Mouse (Mus musculus): ENCODE measurements around the gene Wnk2. TPM values are rescaled to one million over a fixed set of nuclear protein-coding genes. Genes with fewer than 3 reads are reported as not detected.

Wnk2 gene
- polyA plus RNA-seq, 2 experiments, result 3.0 to 7.8 TPM

GRCm38 (mm10) chr13:49122106-49122505 is 25.7 kb downstream of the Wnk2 start:
- no peak overlapping the region for H3K4me3 ChIP-seq (replicated peaks; ENCODE audit: low read length)
- no peaks in the 10 kb centered on the region for H3K36me3 ChIP-seq (ENCODE audit: control insufficient read depth, insufficient read depth, low read length)
- H3K27me3 ChIP-seq (ENCODE audit: control insufficient read depth, insufficient read depth, low read length), result no peaks in the 10 kb centered on the region
- 76% methylated on average over 4 of the region's 4 CpGs for WGBS
- no peak for ATAC-seq (ENCODE audit: low FRiP score, low read depth)
- H3K9ac ChIP-seq (ENCODE audit: low read depth, low read length, severe bottlenecking), result no peak overlapping the region
- no peak overlapping the region for H3K27ac ChIP-seq (replicated peaks; ENCODE audit: low read depth, low read length)
- no peak for DNase-seq (ENCODE audit: low spot score)
- no peaks in the 10 kb centered on the region for H3K9me3 ChIP-seq (ENCODE audit: control insufficient read depth, low read length)
- TF ChIP-seq POLR2A (IDR thresholded peaks at IDR 0.05; ENCODE audit: borderline replicate concordance, extremely low read depth, insufficient read depth, insufficient read length), result no peak
- H3K4me1 ChIP-seq (ENCODE audit: control insufficient read depth, insufficient read depth, low read length), result peaks cover 9% of the 10 kb centered on the region; the same call in 1 of the 2 replicates
- no peak overlapping the region for H3K4me2 ChIP-seq (replicated peaks; ENCODE audit: low read depth, low read length, severe bottlenecking)

GRCm38 (mm10) chr13:49117563-49117962 is 30.3 kb downstream of the Wnk2 start:
- Histone ChIP-seq H3K4me3 (replicated peaks; ENCODE audit: low read length) (no peak overlapping the region), H3K4me2 (replicated peaks; ENCODE audit: low read depth, low read length, severe bottlenecking) (no peak overlapping the region), H3K4me1 (ENCODE audit: control insufficient read depth, insufficient read depth, low read length) (peaks cover 9% of the 10 kb centered on the region; the same call in 1 of the 2 replicates), H3K27ac (replicated peaks; ENCODE audit: low read depth, low read length) (no peak overlapping the region), H3K9ac (ENCODE audit: low read depth, low read length, severe bottlenecking) (no peak overlapping the region), H3K27me3 (ENCODE audit: control insufficient read depth, insufficient read depth, low read length) (no peaks in the 10 kb centered on the region), H3K9me3 (ENCODE audit: control insufficient read depth, low read length) (no peaks in the 10 kb centered on the region), H3K36me3 (ENCODE audit: control insufficient read depth, insufficient read depth, low read length) (no peaks in the 10 kb centered on the region)
- WGBS, result 90% methylated on average over 8 of the region's 8 CpGs
- no peak for TF ChIP-seq POLR2A (IDR thresholded peaks at IDR 0.05; ENCODE audit: borderline replicate concordance, extremely low read depth, insufficient read depth, insufficient read length)
- no peak for DNase-seq (ENCODE audit: low spot score)
- ATAC-seq (ENCODE audit: low FRiP score, low read depth), result no peak

DNA sequence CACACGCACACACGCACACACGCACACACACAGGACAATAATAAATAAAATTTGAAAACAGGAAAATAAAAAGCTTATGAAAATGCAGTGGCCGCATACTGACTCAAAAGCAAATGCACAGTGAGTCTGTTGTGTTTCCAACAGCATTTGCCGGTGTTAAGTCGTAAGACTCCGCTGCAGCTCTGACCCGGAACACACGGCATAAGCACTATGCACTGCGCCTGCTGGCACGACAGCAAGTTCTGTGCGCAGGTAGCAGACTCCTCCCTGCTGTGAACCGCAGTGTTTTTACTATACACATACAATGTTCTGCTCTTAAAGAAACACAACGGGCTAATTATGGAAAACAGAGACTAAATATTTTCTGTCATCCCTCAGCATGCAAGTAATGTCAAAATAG is 32.9 kb downstream of the Wnk2 start:
- no peak for TF ChIP-seq POLR2A (IDR thresholded peaks at IDR 0.05; ENCODE audit: borderline replicate concordance, extremely low read depth, insufficient read depth, insufficient read length)
- 50% methylated on average over 14 of the region's 14 CpGs for whole genome bisulfite sequencing

DNA sequence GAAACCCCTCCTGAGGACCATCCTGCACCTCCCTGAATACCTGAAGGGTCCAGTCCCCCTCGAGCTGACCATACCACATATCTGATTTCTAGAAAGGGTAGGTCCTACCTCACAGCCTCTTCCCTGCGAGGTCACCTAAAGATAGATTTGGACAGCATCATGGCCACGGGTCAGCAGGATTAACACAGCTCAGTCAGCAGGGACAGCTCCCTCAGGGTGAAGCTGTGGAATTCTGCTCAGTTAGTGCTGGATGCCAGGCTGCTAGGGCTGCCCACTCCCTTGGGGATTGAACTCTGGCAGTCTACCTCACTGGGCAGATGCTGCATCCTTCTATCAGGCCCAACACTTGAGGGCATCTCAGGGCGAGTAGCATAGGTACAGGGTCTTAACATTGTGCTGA is 33.7 kb downstream of the Wnk2 start:
- DNase-seq (ENCODE audit: low spot score) (no peak), ATAC-seq (ENCODE audit: low FRiP score, low read depth) (no peak)
- H3K27ac ChIP-seq (replicated peaks; ENCODE audit: low read depth, low read length), result no peak overlapping the region
- no peak overlapping the region for H3K4me3 ChIP-seq (replicated peaks; ENCODE audit: low read length)
- WGBS, result 60% methylated on average over 4 of the region's 4 CpGs
- H3K9me3 ChIP-seq (ENCODE audit: control insufficient read depth, low read length), result no peaks in the 10 kb centered on the region
- no peaks in the 10 kb centered on the region for H3K36me3 ChIP-seq (ENCODE audit: control insufficient read depth, insufficient read depth, low read length)
- no peak for TF ChIP-seq POLR2A (IDR thresholded peaks at IDR 0.05; ENCODE audit: borderline replicate concordance, extremely low read depth, insufficient read depth, insufficient read length)
- H3K4me1 ChIP-seq (ENCODE audit: control insufficient read depth, insufficient read depth, low read length), result no peaks in the 10 kb centered on the region
- H3K27me3 ChIP-seq (ENCODE audit: control insufficient read depth, insufficient read depth, low read length), result no peaks in the 10 kb centered on the region
- no peak overlapping the region for H3K4me2 ChIP-seq (replicated peaks; ENCODE audit: low read depth, low read length, severe bottlenecking)
- no peak overlapping the region for H3K9ac ChIP-seq (ENCODE audit: low read depth, low read length, severe bottlenecking)

More for the DNA sequence above, 32.9 kb downstream of the Wnk2 start:
- H3K9ac ChIP-seq (ENCODE audit: low read depth, low read length, severe bottlenecking), result no peak overlapping the region
- ATAC-seq (ENCODE audit: low FRiP score, low read depth) (no peak), DNase-seq (ENCODE audit: low spot score) (no peak)
- H3K27ac ChIP-seq (replicated peaks; ENCODE audit: low read depth, low read length), result no peak overlapping the region
- H3K9me3 ChIP-seq (ENCODE audit: control insufficient read depth, low read length), result no peaks in the 10 kb centered on the region
- H3K4me1 ChIP-seq (ENCODE audit: control insufficient read depth, insufficient read depth, low read length), result peaks cover 4% of the 10 kb centered on the region; the same call in 1 of the 2 replicates
- H3K27me3 ChIP-seq (ENCODE audit: control insufficient read depth, insufficient read depth, low read length), result no peaks in the 10 kb centered on the region
- no peaks in the 10 kb centered on the region for H3K36me3 ChIP-seq (ENCODE audit: control insufficient read depth, insufficient read depth, low read length)
- H3K4me3 ChIP-seq (replicated peaks; ENCODE audit: low read length), result no peak overlapping the region
- no peak overlapping the region for H3K4me2 ChIP-seq (replicated peaks; ENCODE audit: low read depth, low read length, severe bottlenecking)

GRCm38 (mm10) chr13:49113345-49113744 is 34.5 kb downstream of the Wnk2 start:
- no peak for TF ChIP-seq POLR2A (IDR thresholded peaks at IDR 0.05; ENCODE audit: borderline replicate concordance, extremely low read depth, insufficient read depth, insufficient read length)
- no peak overlapping the region for H3K4me2 ChIP-seq (replicated peaks; ENCODE audit: low read depth, low read length, severe bottlenecking)
- ATAC-seq (ENCODE audit: low FRiP score, low read depth) (no peak), DNase-seq (ENCODE audit: low spot score) (no peak)
- H3K9ac ChIP-seq (ENCODE audit: low read depth, low read length, severe bottlenecking), result no peak overlapping the region
- no peak overlapping the region for H3K27ac ChIP-seq (replicated peaks; ENCODE audit: low read depth, low read length)
- 63% methylated on average over 4 of the region's 4 CpGs for WGBS
- H3K4me3 ChIP-seq (replicated peaks; ENCODE audit: low read length), result no peak overlapping the region
- H3K27me3 ChIP-seq (ENCODE audit: control insufficient read depth, insufficient read depth, low read length), result no peaks in the 10 kb centered on the region
- no peaks in the 10 kb centered on the region for H3K4me1 ChIP-seq (ENCODE audit: control insufficient read depth, insufficient read depth, low read length)
- no peaks in the 10 kb centered on the region for H3K9me3 ChIP-seq (ENCODE audit: control insufficient read depth, low read length)
- no peaks in the 10 kb centered on the region for H3K36me3 ChIP-seq (ENCODE audit: control insufficient read depth, insufficient read depth, low read length)

GRCm38 (mm10) chr13:49112652-49113051 is 35.2 kb downstream of the Wnk2 start:
- Histone ChIP-seq H3K4me1 (ENCODE audit: control insufficient read depth, insufficient read depth, low read length) (no peaks in the 10 kb centered on the region), H3K9me3 (ENCODE audit: control insufficient read depth, low read length) (no peaks in the 10 kb centered on the region), H3K27ac (replicated peaks; ENCODE audit: low read depth, low read length) (no peak overlapping the region), H3K9ac (ENCODE audit: low read depth, low read length, severe bottlenecking) (no peak overlapping the region), H3K4me2 (replicated peaks; ENCODE audit: low read depth, low read length, severe bottlenecking) (no peak overlapping the region), H3K27me3 (ENCODE audit: control insufficient read depth, insufficient read depth, low read length) (no peaks in the 10 kb centered on the region), H3K36me3 (ENCODE audit: control insufficient read depth, insufficient read depth, low read length) (no peaks in the 10 kb centered on the region), H3K4me3 (replicated peaks; ENCODE audit: low read length) (no peak overlapping the region)
- 72% methylated on average over 8 of the region's 8 CpGs for WGBS
- DNase-seq (ENCODE audit: low spot score) (no peak), ATAC-seq (ENCODE audit: low FRiP score, low read depth) (no peak)
- no peak for TF ChIP-seq POLR2A (IDR thresholded peaks at IDR 0.05; ENCODE audit: borderline replicate concordance, extremely low read depth, insufficient read depth, insufficient read length)

All from limb, embryonic 14.5 days (tissue).